Mouse (Mus musculus) heart, embryonic 16.5 days (tissue): ENCODE results near the gene Catsperd. TPM values are rescaled to one million over a fixed set of nuclear protein-coding genes. Genes with fewer than 3 reads are reported as not detected.
"Not testable (repeated sequence)": the region's sequence is repeated elsewhere in the genome, so short reads cannot be mapped to it uniquely, and the experiment has no call there.

Source experiments
- ATAC-seq: fragments of 200-750 bp; cut with Nextera tagmentation; replicated peaks from 2 replicates; pipeline ENCODE4 v1.8.0; 2017; ENCODE audit warnings: moderate number of reproducible peaks; ENCODE audit not compliant: insufficient read depth, low FRiP score; ENCODE audit errors: extremely low read depth
- H3K27ac ChIP-seq: fragments of 300-500 bp; sonication (generic); 2 replicates; pipeline ENCODE4 v1.5.1; 2014; ENCODE audit warnings: mild to moderate bottlenecking, low read length, control low read depth, moderate library complexity
- H3K27me3 ChIP-seq: fragments of 300-500 bp; sonication (generic); 2 replicates; pipeline ENCODE4 v1.6.1; 2014; ENCODE audit warnings: low read length, mixed read lengths; ENCODE audit not compliant: control insufficient read depth, insufficient read depth
- H3K36me3 ChIP-seq: fragments of 300-500 bp; sonication (generic); 2 replicates; pipeline ENCODE4 v1.6.1; 2014; ENCODE audit not compliant: control insufficient read depth, insufficient read depth
- H3K4me1 ChIP-seq: fragments of 300-500 bp; sonication (generic); 2 replicates; pipeline ENCODE4 v1.6.1; 2014; ENCODE audit warnings: low read length, mixed read lengths; ENCODE audit not compliant: control insufficient read depth, insufficient read depth
- H3K4me2 ChIP-seq: fragments of 300-500 bp; sonication (generic); 2 replicates; pipeline ENCODE4 v1.6.1; 2014; ENCODE audit warnings: low read depth, mild to moderate bottlenecking, control low read depth, low read length
- H3K4me3 ChIP-seq: fragments of 300-500 bp; sonication (generic); 2 replicates; pipeline ENCODE4 v1.5.1; 2014; ENCODE audit warnings: mild to moderate bottlenecking, control low read depth, low read length
- H3K9ac ChIP-seq: fragments of 300-500 bp; sonication (generic); 2 replicates; pipeline ENCODE4 v1.6.1; 2014; ENCODE audit warnings: low read length, control low read depth
- H3K9me3 ChIP-seq: fragments of 300-500 bp; sonication (generic); replicated peaks from 2 replicates; pipeline ENCODE4 v1.6.1; 2016; ENCODE audit warnings: low read length; ENCODE audit not compliant: control insufficient read depth
- WGBS: fragments of 180-500 bp; shearing (Covaris S2); extraction: QIAGEN DNeasy Blood & Tissue Kit; methylation state at CpG from one replicate; pipeline ENCODE4 v1.1.7; 2014; 5-methylcytosine and 5-hydroxymethylcytosine counted together
- polyA plus RNA-seq: library from polyadenylated mRNA; unstranded; fragments of >200 nt; fragmentation: Nextera tagmentation; extraction: Ambion mirVana; gene quantifications from 2 replicates; pipeline ENCODE4 v1.2.1, GENCODE M21; 2015

The Catsperd gene
- polyA plus RNA-seq, 1 experiment from 2014 or later = 0.29 TPM

- 61% methylated on average over 2 of the region's 2 CpGs for WGBS
Measured at GRCm38 (mm10) chr17:56611323-56611722, 16.6 kb upstream of the Catsperd start.

DNA sequence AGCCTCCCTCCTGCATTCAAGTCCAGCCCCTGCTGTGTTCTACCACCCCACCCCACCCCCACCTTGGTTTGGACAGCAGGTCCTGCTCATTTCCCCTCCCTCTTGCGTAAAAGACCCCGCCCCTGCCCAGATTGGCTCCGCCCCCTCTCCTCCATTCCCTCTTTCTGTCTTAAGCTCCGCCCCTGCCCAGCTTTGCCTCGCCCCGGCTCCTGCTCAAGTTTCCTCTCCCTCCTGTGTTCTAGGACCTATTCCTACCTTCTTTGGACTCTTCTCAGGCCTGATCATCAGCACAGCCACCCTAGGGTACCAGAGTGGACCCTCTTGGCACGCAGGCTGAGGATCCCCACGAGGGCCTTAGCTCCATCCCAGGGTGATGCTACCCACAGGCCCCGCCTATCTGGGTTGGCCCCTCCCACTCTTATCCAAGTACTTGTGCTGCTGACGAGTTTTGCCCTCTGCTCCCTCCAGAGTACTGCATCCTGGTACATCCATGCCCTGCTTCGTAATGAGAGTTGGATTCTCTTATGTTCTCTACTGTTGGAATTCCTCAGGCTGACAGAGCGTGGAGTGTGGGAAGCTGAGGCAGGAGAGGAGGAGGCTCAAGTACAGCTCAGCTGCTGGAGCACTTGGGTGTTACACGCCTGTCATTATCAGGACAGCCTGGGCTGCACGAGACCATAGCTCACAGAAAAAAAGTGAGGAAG is 15.9 kb upstream of the Catsperd start:
- Histone ChIP-seq H3K27me3 (no peaks in the 10 kb centered on the region), H3K9me3 (no peaks in the 10 kb centered on the region), H3K4me3 (no peak overlapping the region), H3K36me3 (peaks cover 20% of the 10 kb centered on the region), H3K27ac (no peak overlapping the region), H3K4me1 (peaks cover 33% of the 10 kb centered on the region), H3K4me2 (no peak overlapping the region), H3K9ac (no peak overlapping the region)
- whole genome bisulfite sequencing = 20% methylated on average over 14 of the region's 14 CpGs
- no peak for ATAC-seq

More at GRCm38 (mm10) chr17:56611323-56611722, 16.6 kb upstream of the Catsperd start:
- H3K9ac ChIP-seq = no peak overlapping the region
- H3K27me3 ChIP-seq = no peaks in the 10 kb centered on the region
- no peak for ATAC-seq
- no peak overlapping the region for H3K4me2 ChIP-seq
- H3K4me3 ChIP-seq = no peak overlapping the region
- H3K9me3 ChIP-seq = no peaks in the 10 kb centered on the region
- no peak overlapping the region for H3K27ac ChIP-seq
- peaks cover 27% of the 10 kb centered on the region for H3K36me3 ChIP-seq
- peaks cover 33% of the 10 kb centered on the region for H3K4me1 ChIP-seq

GRCm38 (mm10) chr17:56612565-56612939 is 15.4 kb upstream of the Catsperd start:
- H3K9me3 ChIP-seq, H3K27ac ChIP-seq, H3K9ac ChIP-seq, H3K4me3 ChIP-seq, ATAC-seq, H3K4me2 ChIP-seq, H3K27me3 ChIP-seq: not testable (repeated sequence)
- 75% methylated on average over 10 of the region's 10 CpGs for WGBS
- Histone ChIP-seq H3K4me1 (peaks cover 33% of the 10 kb centered on the region), H3K36me3 (peaks cover 22% of the 10 kb centered on the region)

- WGBS = under 1% methylated on average over 52 of the region's 52 CpGs
- Histone ChIP-seq H3K9ac (peak within 1 kb of the TSS; percentile 88), H3K27ac (peak within 1 kb of the TSS; percentile 88), H3K9me3 (no peaks in the 10 kb centered on the region), H3K4me3 (peak within 1 kb of the TSS; percentile 80), H3K27me3 (no peaks in the 10 kb centered on the region), H3K4me1 (peaks cover 29% of the 10 kb centered on the region), H3K4me2 (peak within 1 kb of the TSS; percentile 83), H3K36me3 (peaks cover 30% of the 10 kb centered on the region)
- peak; percentile 46; the same call in 1 of the 2 replicates for ATAC-seq
Measured at GRCm38 (mm10) chr17:56613236-56613844, 14.6 kb upstream of the Catsperd start, which contains the start of gene Rpl36. Gene Rpl36, plus strand, starts transcription at chr17:56613416.

GRCm38 (mm10) chr17:56613893-56614292 is 14.1 kb upstream of the Catsperd start:
- peaks cover 24% of the 10 kb centered on the region for H3K4me1 ChIP-seq
- H3K9me3 ChIP-seq, ATAC-seq, H3K27me3 ChIP-seq: not testable (repeated sequence)
- H3K36me3 ChIP-seq = peaks cover 35% of the 10 kb centered on the region
- H3K27ac ChIP-seq = peak overlapping the region; percentile 88
- peak overlapping the region; percentile 83 for H3K4me2 ChIP-seq
- peak overlapping the region; percentile 80 for H3K4me3 ChIP-seq
- H3K9ac ChIP-seq = peak overlapping the region; percentile 88
- WGBS = under 1% methylated on average over 26 of the region's 26 CpGs

GRCm38 (mm10) chr17:56614391-56615135 is 13.4 kb upstream of the Catsperd start:
- H3K9ac ChIP-seq = peak overlapping the region; percentile 88
- H3K9me3 ChIP-seq = no peaks in the 10 kb centered on the region
- H3K27me3 ChIP-seq = no peaks in the 10 kb centered on the region
- H3K4me2 ChIP-seq = peak overlapping the region; percentile 83
- H3K27ac ChIP-seq = peak overlapping the region; percentile 11; the same call in 1 of the 2 replicates
- peak overlapping the region; percentile 80 for H3K4me3 ChIP-seq
- no peak for ATAC-seq
- peaks cover 24% of the 10 kb centered on the region for H3K4me1 ChIP-seq
- 25% methylated on average over 14 of the region's 14 CpGs for WGBS
- H3K36me3 ChIP-seq = peaks cover 42% of the 10 kb centered on the region

DNA sequence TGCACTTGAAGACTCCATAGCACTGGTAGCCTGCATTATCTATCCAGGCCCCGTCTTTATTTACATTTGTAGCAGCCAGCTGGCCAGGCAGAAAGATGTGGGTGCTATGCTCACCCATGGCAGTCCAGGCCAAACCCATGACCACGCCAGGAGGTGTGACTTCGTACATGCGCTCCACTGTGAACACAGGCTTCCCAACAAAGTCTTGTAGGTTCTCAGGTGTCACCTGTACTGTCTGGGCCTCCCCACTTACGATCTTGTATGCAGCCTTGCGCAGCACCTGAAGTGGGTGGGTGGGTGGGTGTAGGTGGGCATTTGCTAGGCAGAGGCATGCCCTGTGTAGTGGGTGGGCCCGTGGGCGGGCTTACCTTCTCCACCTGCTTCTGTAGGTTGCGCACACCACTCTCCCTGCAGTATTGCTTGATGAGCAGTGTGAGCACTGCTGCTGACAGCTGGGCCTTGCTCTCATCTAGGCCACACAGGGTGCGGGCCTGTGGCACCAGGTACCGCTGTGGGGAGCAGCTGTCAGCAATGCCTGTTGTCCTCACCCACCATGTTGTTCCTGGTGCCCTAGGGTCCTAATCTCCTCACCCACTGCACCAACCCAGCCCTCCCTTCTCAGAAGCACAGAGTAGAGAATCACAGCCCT is 12.7 kb upstream of the Catsperd start:
- no peak overlapping the region for H3K4me2 ChIP-seq
- no peak overlapping the region for H3K27ac ChIP-seq
- ATAC-seq = no peak
- H3K27me3 ChIP-seq = no peaks in the 10 kb centered on the region
- no peak overlapping the region for H3K4me3 ChIP-seq
- H3K9me3 ChIP-seq = no peaks in the 10 kb centered on the region
- peaks cover 22% of the 10 kb centered on the region for H3K4me1 ChIP-seq
- H3K36me3 ChIP-seq = peaks cover 48% of the 10 kb centered on the region
- no peak overlapping the region; the same call in 1 of the 2 replicates for H3K9ac ChIP-seq
- 80% methylated on average over 11 of the region's 11 CpGs for WGBS

DNA sequence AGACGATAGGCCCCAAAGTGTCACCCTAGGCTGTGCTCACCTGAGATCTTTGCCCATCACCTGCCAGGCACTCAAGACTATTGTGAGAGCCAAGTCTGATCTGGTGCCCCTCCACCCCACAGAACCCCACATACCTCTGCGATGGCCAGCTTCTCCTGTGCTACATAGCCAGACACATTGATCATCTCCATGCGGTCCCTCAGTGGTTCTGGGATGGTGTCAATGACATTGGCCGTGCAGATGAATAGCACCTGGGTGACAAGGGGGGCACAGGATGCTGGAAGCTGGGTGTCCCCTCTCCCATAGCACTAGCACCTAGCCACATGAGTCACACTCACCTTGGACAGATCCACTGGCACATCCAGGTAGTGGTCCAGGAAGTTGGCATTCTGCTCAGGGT is 12.2 kb upstream of the Catsperd start:
- 88% methylated on average over 4 of the region's 4 CpGs for WGBS
- Histone ChIP-seq H3K9me3 (no peaks in the 10 kb centered on the region), H3K27me3 (no peaks in the 10 kb centered on the region), H3K36me3 (peaks cover 52% of the 10 kb centered on the region), H3K4me3 (no peak overlapping the region), H3K27ac (no peak overlapping the region), H3K4me1 (peaks cover 19% of the 10 kb centered on the region), H3K4me2 (no peak overlapping the region), H3K9ac (no peak overlapping the region)
- no peak for ATAC-seq
